ENCODE assay signal across 8 mouse cellular contexts in genomic region chr11:101467477-101468262, GRCm38 (mm10). TPM values are rescaled to one million over a fixed set of nuclear protein-coding genes. Genes with fewer than 3 reads are reported as not detected.
DNase-seq lines count a peak whose midpoint lies in the region; ATAC-seq and TF ChIP-seq lines count a peak whose summit lies in the region.

No protein-coding gene starts in this region.

- peak; percentile 71 for ATAC-seq in hindbrain, embryonic 11.5 days (ENCODE audit: low FRiP score)
- peak; percentile 80 for ATAC-seq in lung, embryonic 15.5 days (ENCODE audit: borderline replicate concordance, extremely low read depth, low FRiP score, low TSS enrichment)

- no peaks in the 10 kb centered on the region for H3K27me3 ChIP-seq in hindbrain, embryonic 11.5 days (ENCODE audit: control insufficient read depth, insufficient read depth, low read length)
- no peaks in the 10 kb centered on the region for H3K27me3 ChIP-seq in lung, embryonic 15.5 days
- H3K27me3 ChIP-seq in thymus, adult 2 months (ENCODE audit: control insufficient read depth, insufficient read depth, low read length): no peaks in the 10 kb centered on the region

- H3K9me3 ChIP-seq in hindbrain, embryonic 11.5 days (ENCODE audit: control insufficient read depth, low read length): no peaks in the 10 kb centered on the region
- H3K9me3 ChIP-seq in lung, embryonic 15.5 days: no peaks in the 10 kb centered on the region

- H3K4me1 ChIP-seq in hindbrain, embryonic 11.5 days (replicated peaks; ENCODE audit: control insufficient read depth, insufficient read depth, low read length): peaks cover 24% of the 10 kb centered on the region
- H3K4me1 ChIP-seq in lung, embryonic 15.5 days: peaks cover 47% of the 10 kb centered on the region
- peaks cover 26% of the 10 kb centered on the region for H3K4me1 ChIP-seq in olfactory bulb, adult 2 months (ENCODE audit: control insufficient read depth, insufficient read depth, low read length)
- peaks cover 24% of the 10 kb centered on the region for H3K4me1 ChIP-seq in thymus, adult 2 months (replicated peaks; ENCODE audit: control insufficient read depth, insufficient read depth, low read length)

- H3K4me3 ChIP-seq in hindbrain, embryonic 11.5 days (ENCODE audit: low read depth, low read length): peak overlapping the region; percentile 90
- H3K4me3 ChIP-seq in lung, embryonic 15.5 days: peak overlapping the region; percentile 77
- peak overlapping the region; percentile 58 for H3K4me3 ChIP-seq in olfactory bulb, adult 2 months (ENCODE audit: insufficient read depth, low read depth, low read length)
- H3K4me3 ChIP-seq in thymus, adult 2 months (ENCODE audit: control insufficient read depth, insufficient read depth, low read length): peak overlapping the region; percentile 69

- peak overlapping the region; percentile 64 for H3K4me2 ChIP-seq in hindbrain, embryonic 11.5 days (replicated peaks; ENCODE audit: low read depth, low read length)
- H3K4me2 ChIP-seq in lung, embryonic 15.5 days: peak overlapping the region; percentile 96

- TF ChIP-seq POLR2A in olfactory bulb, adult 2 months (IDR thresholded peaks at IDR 0.05; ENCODE audit: insufficient read depth, low read depth, low read length): 0 out of 2 replicates have a peak, but pooled peaks have one; percentile 26
- no peak for TF ChIP-seq POLR2A in thymus, adult 2 months (IDR thresholded peaks at IDR 0.05; ENCODE audit: control insufficient read depth, extremely low read depth, insufficient read depth, low read length, poor library complexity)

- under 1% methylated on average over 44 of the region's 54 CpGs for WGBS in hindbrain, embryonic 11.5 days
- WGBS in lung, embryonic 15.5 days: 1% methylated on average over 53 of the region's 54 CpGs
- under 1% methylated on average over 52 of the region's 54 CpGs for WGBS in olfactory bulb, adult 2 months
- WGBS in thymus, adult 2 months: under 1% methylated on average over 53 of the region's 54 CpGs

- peak; percentile 84 for DNase-seq in MN1 (ENCODE audit: low spot score)
- DNase-seq in cerebellum, adult 9-10 months: peak; percentile 62
- peak; percentile 69 to 72 for DNase-seq in frontal cortex, postnatal 10 days (ENCODE audit: low spot score in 2 of 2)
- peak; percentile 92 for DNase-seq in hindbrain, embryonic 11.5 days (ENCODE audit: low spot score)
- DNase-seq in layer of hippocampus, adult 9-11 months: peak; percentile 79
- peak; percentile 71 for DNase-seq in thymus, adult 2 months

- H3K36me3 ChIP-seq in hindbrain, embryonic 11.5 days (ENCODE audit: control insufficient read depth, insufficient read depth, low read length): no peaks in the 10 kb centered on the region
- H3K36me3 ChIP-seq in lung, embryonic 15.5 days: no peaks in the 10 kb centered on the region
- no peaks in the 10 kb centered on the region for H3K36me3 ChIP-seq in thymus, adult 2 months (ENCODE audit: control insufficient read depth, insufficient read depth, low read length)

- peak overlapping the region; percentile 92 for H3K27ac ChIP-seq in hindbrain, embryonic 11.5 days (ENCODE audit: low read depth, low read length)
- no peak overlapping the region for H3K27ac ChIP-seq in lung, embryonic 15.5 days
- H3K27ac ChIP-seq in olfactory bulb, adult 2 months (ENCODE audit: insufficient read depth, low read depth, low read length): peak overlapping the region; percentile 47; the same call in 1 of the 2 replicates
- no peak overlapping the region for H3K27ac ChIP-seq in thymus, adult 2 months (ENCODE audit: control insufficient read depth, insufficient read depth, low read length)

- peak; percentile 42; the same call in 1 of the 2 replicates for TF ChIP-seq CTCF in olfactory bulb, adult 2 months (IDR thresholded peaks at IDR 0.05; ENCODE audit: insufficient read depth, low read depth, low read length)
- TF ChIP-seq CTCF in thymus, adult 2 months (IDR thresholded peaks at IDR 0.05; ENCODE audit: borderline replicate concordance, control insufficient read depth, extremely low read depth, insufficient read depth, low read length, poor library complexity): peak; percentile 36; the same call in 1 of the 2 replicates

- H3K9ac ChIP-seq in hindbrain, embryonic 11.5 days (ENCODE audit: low read depth, low read length): peak overlapping the region; percentile 95
- H3K9ac ChIP-seq in lung, embryonic 15.5 days: peak overlapping the region; percentile 55

RNA-seq across cellular contexts. Expression of gene Vat1, which starts 1.6 kb away (rescaled TPM):
- polyA plus RNA-seq in hindbrain, embryonic 11.5 days (2014; fragmentation: Nextera tagmentation; extraction: Ambion mirVana): 74.5 and 89.4 TPM in 2 replicates
- 47.4 and 50.3 TPM in 2 replicates for polyA plus RNA-seq in lung, embryonic 15.5 days (2015; fragmentation: Nextera tagmentation; extraction: Ambion mirVana)
- not detected in 2 replicates for polyA plus RNA-seq in olfactory bulb, adult 2 months (2012; ENCODE audit: insufficient read depth, insufficient read length, low replicate concordance, missing spikeins)
- 67.9 and 73.6 TPM in 2 replicates for polyA plus RNA-seq in thymus, adult 2 months (2012; rRNA removed)

RNA-seq across cellular contexts. Expression of gene Rnd2, which starts 2.9 kb away (rescaled TPM):
- 88.0 and 127 TPM in 2 replicates for polyA plus RNA-seq in hindbrain, embryonic 11.5 days (2014; fragmentation: Nextera tagmentation; extraction: Ambion mirVana)
- 7.9 and 8.5 TPM in 2 replicates for polyA plus RNA-seq in lung, embryonic 15.5 days (2015; fragmentation: Nextera tagmentation; extraction: Ambion mirVana)
- 335 TPM in 1 of 2 replicates, not detected in the other for polyA plus RNA-seq in olfactory bulb, adult 2 months (2012; ENCODE audit: insufficient read depth, insufficient read length, low replicate concordance, missing spikeins)
- polyA plus RNA-seq in thymus, adult 2 months (2012; rRNA removed): 3.5 and 4.3 TPM in 2 replicates

RNA-seq across cellular contexts. Expression of gene Ifi35, which starts 19.5 kb away (rescaled TPM):
- polyA plus RNA-seq in hindbrain, embryonic 11.5 days (2014; fragmentation: Nextera tagmentation; extraction: Ambion mirVana): 4.5 and 5.0 TPM in 2 replicates
- 22.4 and 24.0 TPM in 2 replicates for polyA plus RNA-seq in lung, embryonic 15.5 days (2015; fragmentation: Nextera tagmentation; extraction: Ambion mirVana)
- not detected in 2 replicates for polyA plus RNA-seq in olfactory bulb, adult 2 months (2012; ENCODE audit: insufficient read depth, insufficient read length, low replicate concordance, missing spikeins)
- polyA plus RNA-seq in thymus, adult 2 months (2012; rRNA removed): 63.6 and 83.6 TPM in 2 replicates

RNA-seq across cellular contexts. Expression of gene Rpl27, which starts 25.6 kb away (rescaled TPM):
- polyA plus RNA-seq in hindbrain, embryonic 11.5 days (2014; fragmentation: Nextera tagmentation; extraction: Ambion mirVana): 387 and 395 TPM in 2 replicates
- polyA plus RNA-seq in lung, embryonic 15.5 days (2015; fragmentation: Nextera tagmentation; extraction: Ambion mirVana): 299 and 334 TPM in 2 replicates
- not detected in 2 replicates for polyA plus RNA-seq in olfactory bulb, adult 2 months (2012; ENCODE audit: insufficient read depth, insufficient read length, low replicate concordance, missing spikeins)
- polyA plus RNA-seq in thymus, adult 2 months (2012; rRNA removed): 666 and 730 TPM in 2 replicates

RNA-seq across cellular contexts. Expression of gene Ptges3l, which starts 42.5 kb away (rescaled TPM):
- 3.1 and 3.5 TPM in 2 replicates for polyA plus RNA-seq in hindbrain, embryonic 11.5 days (2014; fragmentation: Nextera tagmentation; extraction: Ambion mirVana)
- polyA plus RNA-seq in lung, embryonic 15.5 days (2015; fragmentation: Nextera tagmentation; extraction: Ambion mirVana): 12.8 and 13.4 TPM in 2 replicates
- not detected in 2 replicates for polyA plus RNA-seq in olfactory bulb, adult 2 months (2012; ENCODE audit: insufficient read depth, insufficient read length, low replicate concordance, missing spikeins)
- polyA plus RNA-seq in thymus, adult 2 months (2012; rRNA removed): 1.3 and 3.1 TPM in 2 replicates

Comparison
In these comparisons a context has a peak if more than half of its experiments do, and no peak if none do; other contexts are left out.
1. H3K27ac ChIP-seq: peak in hindbrain, embryonic 11.5 days (single experiment) and olfactory bulb, adult 2 months (single experiment); none in lung, embryonic 15.5 days (single experiment) and thymus, adult 2 months (single experiment).
2. Peak in every context shown above with its lines, with median percentiles within 50 percentile points of each other: DNase-seq and H3K4me3 ChIP-seq.